Mouse (Mus musculus) midbrain, embryonic 12.5 days (tissue): ENCODE data around the gene Naa10. TPM values are rescaled to one million over a fixed set of nuclear protein-coding genes. Genes with fewer than 3 reads are reported as not detected.

Experiments
- ATAC-seq: fragments of 200-750 bp; cut with Nextera tagmentation; 2 replicates; pipeline ENCODE4 v1.8.0; 2017; ENCODE audit warnings: low read depth, moderate TSS enrichment, moderate library complexity; ENCODE audit not compliant: low FRiP score
- H3K27ac ChIP-seq: fragments of 300-500 bp; sonication (generic); replicated peaks from 2 replicates; pipeline ENCODE4 v1.5.1; 2016; ENCODE audit warnings: mild to moderate bottlenecking
- H3K27me3 ChIP-seq: fragments of 300-500 bp; sonication (generic); 2 replicates; pipeline ENCODE4 v1.6.1; 2016; ENCODE audit warnings: mild to moderate bottlenecking
- H3K36me3 ChIP-seq: fragments of 300-500 bp; sonication (generic); 2 replicates; pipeline ENCODE4 v1.6.1; 2016
- H3K4me1 ChIP-seq: fragments of 300-500 bp; sonication (generic); 2 replicates; pipeline ENCODE4 v1.6.1; 2016
- H3K4me2 ChIP-seq: fragments of 300-500 bp; sonication (generic); replicated peaks from 2 replicates; pipeline ENCODE4 v1.6.1; 2016; ENCODE audit warnings: mild to moderate bottlenecking, moderate library complexity
- H3K4me3 ChIP-seq: fragments of 300-500 bp; sonication (generic); 2 replicates; pipeline ENCODE4 v1.5.1; 2016; ENCODE audit warnings: mild to moderate bottlenecking
- H3K9ac ChIP-seq: fragments of 300-500 bp; sonication (generic); replicated peaks from 2 replicates; pipeline ENCODE4 v1.6.1; 2016; ENCODE audit warnings: mild to moderate bottlenecking, moderate library complexity
- H3K9me3 ChIP-seq: fragments of 300-500 bp; sonication (generic); 2 replicates; pipeline ENCODE4 v1.6.1; 2016; ENCODE audit warnings: mild to moderate bottlenecking
- WGBS: fragments of 180-500 bp; shearing (Covaris S2); methylation state at CpG from one replicate; pipeline ENCODE4 v1.1.7; 2016; 5-methylcytosine and 5-hydroxymethylcytosine counted together
- polyA plus RNA-seq: library from polyadenylated mRNA; unstranded; fragments of >200 nt; fragmentation: Nextera tagmentation; extraction: Ambion mirVana; gene quantifications from 2 replicates; pipeline ENCODE4 v1.2.1, GENCODE M21; 2016

Gene Naa10
- 119 and 123 TPM in 2 replicates for polyA plus RNA-seq

GRCm38 (mm10) chrX:73921823-73922549, at the start of gene Naa10, which contains the start of gene Arhgap4:
TSS of gene Naa10 (minus strand) at chrX:73921944.
TSS of gene Arhgap4 (minus strand) at chrX:73921870.
- Histone ChIP-seq H3K9ac (peak within 1 kb of the TSS; percentile 69), H3K36me3 (peaks cover 27% of the 10 kb centered on the region), H3K9me3 (no peaks in the 10 kb centered on the region), H3K27ac (peak within 1 kb of the TSS; percentile 71), H3K27me3 (no peaks in the 10 kb centered on the region), H3K4me1 (peaks cover 7% of the 10 kb centered on the region), H3K4me3 (peak within 1 kb of the TSS; percentile 58), H3K4me2 (peak within 1 kb of the TSS; percentile 65)
- ATAC-seq, result peak; percentile 97
- 21% methylated on average over 42 of the region's 43 CpGs for WGBS

DNA sequence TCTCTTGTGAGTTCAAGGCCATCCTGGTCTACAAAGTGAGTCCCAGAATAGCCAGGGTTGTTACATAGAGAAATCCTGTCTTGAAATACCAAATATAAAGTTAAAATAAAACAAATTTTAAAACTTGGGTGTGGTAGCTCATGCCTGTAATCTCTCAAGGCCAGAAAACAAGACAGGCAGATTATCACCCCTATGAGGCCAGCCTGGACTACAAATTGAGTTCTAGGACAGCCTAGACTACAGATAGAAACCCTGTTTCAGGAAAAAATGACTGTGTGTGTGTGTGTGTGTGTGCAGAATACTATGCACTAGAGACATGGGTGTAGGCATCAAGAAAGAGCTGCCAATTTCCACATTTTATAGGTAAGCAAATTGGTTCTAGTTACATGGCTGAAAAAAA, 49.0 kb upstream of the Naa10 start:
- H3K36me3 ChIP-seq, result no peaks in the 10 kb centered on the region
- H3K9ac ChIP-seq, result no peak overlapping the region
- H3K27me3 ChIP-seq, result no peaks in the 10 kb centered on the region
- H3K4me2 ChIP-seq, result no peak overlapping the region
- no peak overlapping the region for H3K27ac ChIP-seq
- H3K4me3 ChIP-seq, result no peak overlapping the region
- no peaks in the 10 kb centered on the region for H3K4me1 ChIP-seq
- ATAC-seq, result no peak
- no peaks in the 10 kb centered on the region for H3K9me3 ChIP-seq

DNA sequence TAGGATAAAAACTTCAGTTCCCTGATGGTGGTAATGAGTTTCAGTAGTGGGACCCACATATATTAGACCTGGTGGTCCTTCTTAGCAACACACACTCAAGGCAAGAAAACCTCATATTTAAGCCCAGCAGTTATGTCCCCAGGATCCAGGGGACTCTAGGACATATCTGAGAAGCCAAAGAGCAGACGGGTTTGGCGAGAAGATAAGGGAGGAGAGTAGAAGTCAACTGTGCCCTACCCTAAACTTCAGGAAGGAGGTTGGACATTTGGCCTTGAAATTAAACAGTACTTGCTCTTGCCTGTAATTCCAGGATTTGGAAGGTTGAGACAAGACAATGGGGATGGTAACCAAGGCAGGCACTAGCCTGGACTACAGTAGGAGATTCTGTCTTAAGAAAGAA, 48.0 kb upstream of the Naa10 start:
- H3K4me2 ChIP-seq, result no peak overlapping the region
- no peaks in the 10 kb centered on the region for H3K9me3 ChIP-seq
- no peak overlapping the region for H3K27ac ChIP-seq
- no peaks in the 10 kb centered on the region for H3K27me3 ChIP-seq
- no peak overlapping the region for H3K4me3 ChIP-seq
- no peak overlapping the region for H3K9ac ChIP-seq
- 91% methylated on average over 2 of the region's 2 CpGs for WGBS
- no peak for ATAC-seq
- peaks cover under 1% of the 10 kb centered on the region; the same call in 1 of the 2 replicates for H3K4me1 ChIP-seq
- H3K36me3 ChIP-seq, result no peaks in the 10 kb centered on the region

- H3K36me3 ChIP-seq, result no peaks in the 10 kb centered on the region
- WGBS, result 88% methylated on average over 1 of the region's 1 CpGs
- no peak for ATAC-seq
- no peak overlapping the region for H3K4me3 ChIP-seq
- H3K9me3 ChIP-seq, result no peaks in the 10 kb centered on the region
- H3K9ac ChIP-seq, result no peak overlapping the region
- H3K4me2 ChIP-seq, result no peak overlapping the region
- H3K4me1 ChIP-seq, result peaks cover 6% of the 10 kb centered on the region
- no peaks in the 10 kb centered on the region for H3K27me3 ChIP-seq
- no peak overlapping the region for H3K27ac ChIP-seq
Measured at GRCm38 (mm10) chrX:73969167-73969566, 47.4 kb upstream of the Naa10 start.

GRCm38 (mm10) chrX:73967177-73968075, 45.7 kb upstream of the Naa10 start:
- WGBS, result 16% methylated on average over 60 of the region's 60 CpGs
- Histone ChIP-seq H3K4me2 (peak overlapping the region; percentile 65), H3K9me3 (no peaks in the 10 kb centered on the region), H3K27me3 (no peaks in the 10 kb centered on the region), H3K9ac (peak overlapping the region; percentile 44), H3K4me1 (peaks cover 23% of the 10 kb centered on the region), H3K4me3 (peak overlapping the region; percentile 72), H3K36me3 (no peaks in the 10 kb centered on the region), H3K27ac (peak overlapping the region; percentile 98)
- ATAC-seq, result peak; percentile 87

DNA sequence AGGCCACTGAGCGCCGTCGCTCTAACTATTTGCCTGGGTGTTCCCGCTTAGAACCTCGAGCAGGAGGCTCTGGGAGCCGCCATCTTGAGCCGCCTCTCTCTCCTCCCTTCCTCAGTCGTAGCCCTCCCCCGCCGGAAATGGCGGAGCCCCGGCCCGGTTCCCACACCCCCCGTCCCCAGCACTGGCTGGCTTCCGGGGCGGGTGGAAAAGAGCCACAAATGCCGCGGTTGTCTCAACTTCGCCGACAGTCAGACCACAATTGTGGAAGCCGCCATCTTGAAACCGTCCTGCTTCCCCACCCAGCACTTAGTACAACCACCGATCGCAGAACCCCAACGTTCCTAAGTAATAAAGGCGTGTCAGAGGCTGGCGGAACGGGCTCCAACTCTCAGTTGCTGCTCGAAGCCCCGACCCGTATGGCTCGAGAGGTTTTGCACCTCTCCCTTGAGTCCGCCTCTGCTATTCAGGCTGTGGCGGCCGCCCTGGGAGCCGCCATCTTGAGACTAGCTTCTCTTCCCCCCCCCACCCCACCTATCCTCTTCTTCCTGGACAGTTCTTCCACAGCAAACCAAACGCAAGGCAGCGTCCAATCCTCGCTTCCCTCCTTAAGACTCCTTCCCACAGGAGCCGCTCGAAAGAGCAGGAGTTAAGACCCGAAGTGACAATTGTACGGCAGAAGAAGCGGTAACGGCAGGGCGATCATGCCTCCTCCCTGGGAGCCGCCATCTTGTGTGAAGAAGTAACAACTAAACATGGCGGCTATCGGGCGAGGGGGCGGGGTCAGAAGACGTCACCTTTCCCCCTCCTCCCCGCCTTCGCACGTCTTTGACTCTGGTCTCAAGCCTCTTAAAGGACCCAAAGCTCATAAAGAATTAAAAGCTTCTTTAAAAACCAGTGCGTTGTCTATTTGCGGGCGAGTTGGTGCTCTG, 44.8 kb upstream of the Naa10 start, which contains the start of gene Hcfc1:
TSS of gene Hcfc1 (minus strand) at position 110 of the 929 bp plus-strand sequence.
- Histone ChIP-seq H3K4me2 (peak within 1 kb of the TSS; percentile 65), H3K9me3 (no peaks in the 10 kb centered on the region), H3K27ac (peak within 1 kb of the TSS; percentile 98), H3K4me1 (peaks cover 27% of the 10 kb centered on the region), H3K4me3 (peak within 1 kb of the TSS; percentile 72), H3K36me3 (no peaks in the 10 kb centered on the region), H3K9ac (peak within 1 kb of the TSS; percentile 72), H3K27me3 (no peaks in the 10 kb centered on the region)
- ATAC-seq, result peak; percentile 73
- WGBS, result 29% methylated on average over 58 of the region's 58 CpGs

- H3K4me3 ChIP-seq, result peak overlapping the region; percentile 72
- no peaks in the 10 kb centered on the region for H3K9me3 ChIP-seq
- peaks cover 27% of the 10 kb centered on the region for H3K4me1 ChIP-seq
- H3K36me3 ChIP-seq, result peaks cover 7% of the 10 kb centered on the region; the same call in 1 of the 2 replicates
- no peaks in the 10 kb centered on the region for H3K27me3 ChIP-seq
- H3K27ac ChIP-seq, result peak overlapping the region; percentile 98; the same call in 1 of the 2 replicates
- H3K9ac ChIP-seq, result peak overlapping the region; percentile 72
- H3K4me2 ChIP-seq, result peak overlapping the region; percentile 65
- no peak for ATAC-seq
- WGBS, result 28% methylated on average over 20 of the region's 20 CpGs
Measured at GRCm38 (mm10) chrX:73965307-73965706, 43.6 kb upstream of the Naa10 start.

GRCm38 (mm10) chrX:73964363-73964762, 42.6 kb upstream of the Naa10 start:
- no peaks in the 10 kb centered on the region for H3K27me3 ChIP-seq
- H3K4me2 ChIP-seq, result peak overlapping the region; percentile 65
- peaks cover 27% of the 10 kb centered on the region for H3K4me1 ChIP-seq
- 60% methylated on average over 3 of the region's 3 CpGs for WGBS
- H3K4me3 ChIP-seq, result peak overlapping the region; percentile 72
- no peak for ATAC-seq
- peaks cover 13% of the 10 kb centered on the region for H3K36me3 ChIP-seq
- peak overlapping the region; percentile 72 for H3K9ac ChIP-seq
- no peak overlapping the region for H3K27ac ChIP-seq
- H3K9me3 ChIP-seq, result no peaks in the 10 kb centered on the region

DNA sequence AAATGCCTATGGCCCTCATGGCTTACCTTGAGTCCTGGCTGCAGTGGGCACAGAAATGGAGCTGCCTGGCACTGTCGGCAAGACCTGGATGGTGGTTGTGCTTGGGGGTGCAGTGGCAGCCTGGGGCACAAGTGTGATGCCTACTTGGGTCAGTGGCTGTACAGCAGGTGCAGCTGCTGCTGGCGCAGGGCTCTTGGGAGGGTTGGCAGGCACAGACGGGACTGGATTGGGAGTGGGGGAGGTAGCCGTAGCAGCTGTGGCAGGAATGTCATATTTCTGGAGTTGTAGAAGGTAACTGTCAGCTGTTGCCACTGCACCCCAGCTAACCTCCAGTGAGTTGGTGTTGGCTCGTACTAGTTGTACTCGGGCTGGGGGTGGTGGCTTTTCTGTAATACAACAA, 33.2 kb upstream of the Naa10 start:
- no peak overlapping the region for H3K27ac ChIP-seq
- H3K4me2 ChIP-seq, result no peak overlapping the region
- ATAC-seq, result no peak
- H3K9me3 ChIP-seq, result no peaks in the 10 kb centered on the region
- no peak overlapping the region for H3K9ac ChIP-seq
- H3K4me1 ChIP-seq, result no peaks in the 10 kb centered on the region
- no peak overlapping the region for H3K4me3 ChIP-seq
- H3K36me3 ChIP-seq, result peaks cover 87% of the 10 kb centered on the region
- 91% methylated on average over 6 of the region's 6 CpGs for WGBS
- H3K27me3 ChIP-seq, result no peaks in the 10 kb centered on the region

DNA sequence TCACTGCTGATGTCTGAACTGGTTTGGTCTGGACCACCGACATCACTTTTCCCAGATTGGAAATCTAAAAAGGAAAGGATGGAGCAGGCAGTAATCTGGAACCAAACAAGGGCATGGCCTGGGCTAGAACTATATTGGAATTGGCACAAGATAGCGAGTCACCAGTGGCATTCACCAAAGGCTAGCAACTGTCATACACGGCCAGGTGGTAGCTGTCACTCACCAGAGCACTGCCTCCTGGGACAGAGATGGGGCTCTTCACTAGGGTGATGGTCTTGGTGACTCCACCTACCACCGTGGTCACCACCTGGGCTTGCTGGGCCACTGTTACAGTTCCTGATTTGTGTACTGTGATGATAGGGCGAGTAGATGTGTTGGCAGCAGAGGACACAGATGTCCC, 30.9 kb upstream of the Naa10 start:
- Histone ChIP-seq H3K27me3 (no peaks in the 10 kb centered on the region), H3K4me2 (no peak overlapping the region), H3K4me1 (no peaks in the 10 kb centered on the region), H3K27ac (no peak overlapping the region), H3K4me3 (no peak overlapping the region), H3K9ac (no peak overlapping the region), H3K36me3 (peaks cover 91% of the 10 kb centered on the region), H3K9me3 (no peaks in the 10 kb centered on the region)
- 91% methylated on average over 5 of the region's 5 CpGs for WGBS
- no peak for ATAC-seq

GRCm38 (mm10) chrX:73949341-73949740, 27.6 kb upstream of the Naa10 start:
- no peak overlapping the region for H3K27ac ChIP-seq
- H3K27me3 ChIP-seq, result no peaks in the 10 kb centered on the region
- H3K36me3 ChIP-seq, result peaks cover 96% of the 10 kb centered on the region
- H3K9me3 ChIP-seq, result no peaks in the 10 kb centered on the region
- H3K4me3 ChIP-seq, result no peak overlapping the region
- no peak overlapping the region for H3K9ac ChIP-seq
- 93% methylated on average over 9 of the region's 10 CpGs for WGBS
- H3K4me2 ChIP-seq, result no peak overlapping the region
- no peak for ATAC-seq
- H3K4me1 ChIP-seq, result no peaks in the 10 kb centered on the region
